Mouse (Mus musculus): ENCODE measurements at regions not wholly inside any gene's neighbourhood (a gene's known extent, or its start where the extent isn't known, plus 50 kb on each side); places are given as distances from the start of the nearest gene placed in this dataset.

DNA sequence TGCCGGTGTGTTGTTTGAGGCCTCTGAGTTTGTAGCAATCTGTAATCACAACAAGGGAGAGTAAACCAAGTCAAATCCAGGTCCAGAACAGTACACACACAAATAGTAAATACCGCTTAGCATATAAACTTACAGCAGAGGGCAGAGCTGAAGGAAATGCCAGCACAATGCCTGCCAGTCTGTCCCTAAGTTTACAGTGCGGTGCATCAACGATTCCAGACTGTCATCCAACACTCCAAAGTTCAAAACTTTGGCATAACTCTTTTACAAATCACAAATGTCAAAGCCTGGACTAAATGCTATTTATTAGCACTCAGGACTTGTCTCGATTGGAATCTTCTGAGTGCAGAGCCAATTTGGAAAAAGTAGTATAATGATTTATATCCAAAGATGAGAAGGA is 104.7 kb upstream of the Ptpn13 start:
- no peak for TF ChIP-seq POLR2AphosphoS5 (IDR thresholded peaks at IDR 0.05; ENCODE audit: insufficient replicate concordance, low read depth, low read length)
- TF ChIP-seq TAL1 (conservative IDR thresholded peaks at IDR 0.05; ENCODE audit: low read depth, low read length) = no peak
- no peak for TF ChIP-seq GATA2 (IDR thresholded peaks at IDR 0.05; ENCODE audit: borderline replicate concordance, low read depth, low read length)
- TF ChIP-seq GATA1 (IDR thresholded peaks at IDR 0.05; ENCODE audit: borderline replicate concordance, low read length) = no peak
- TF ChIP-seq CTCF (IDR thresholded peaks at IDR 0.05; ENCODE audit: low read depth, low read length) = no peak
- Histone ChIP-seq H3K4me1 (ENCODE audit: insufficient read depth, low read depth, low read length) (no peaks in the 10 kb centered on the region), H3K36me3 (replicated peaks) (no peaks in the 10 kb centered on the region), H3K27me3 (ENCODE audit: insufficient read depth, low read length) (no peaks in the 10 kb centered on the region), H3K9me3 (replicated peaks) (peaks cover 17% of the 10 kb centered on the region), H3K4me3 (ENCODE audit: low read depth, low read length) (no peak overlapping the region)
- no peak for ATAC-seq (ENCODE audit: extremely low read depth, insufficient number of reproducible peaks, low FRiP score, poor library complexity, severe bottlenecking)
- DNase-seq (ENCODE audit: low spot score) = no peak

DNA sequence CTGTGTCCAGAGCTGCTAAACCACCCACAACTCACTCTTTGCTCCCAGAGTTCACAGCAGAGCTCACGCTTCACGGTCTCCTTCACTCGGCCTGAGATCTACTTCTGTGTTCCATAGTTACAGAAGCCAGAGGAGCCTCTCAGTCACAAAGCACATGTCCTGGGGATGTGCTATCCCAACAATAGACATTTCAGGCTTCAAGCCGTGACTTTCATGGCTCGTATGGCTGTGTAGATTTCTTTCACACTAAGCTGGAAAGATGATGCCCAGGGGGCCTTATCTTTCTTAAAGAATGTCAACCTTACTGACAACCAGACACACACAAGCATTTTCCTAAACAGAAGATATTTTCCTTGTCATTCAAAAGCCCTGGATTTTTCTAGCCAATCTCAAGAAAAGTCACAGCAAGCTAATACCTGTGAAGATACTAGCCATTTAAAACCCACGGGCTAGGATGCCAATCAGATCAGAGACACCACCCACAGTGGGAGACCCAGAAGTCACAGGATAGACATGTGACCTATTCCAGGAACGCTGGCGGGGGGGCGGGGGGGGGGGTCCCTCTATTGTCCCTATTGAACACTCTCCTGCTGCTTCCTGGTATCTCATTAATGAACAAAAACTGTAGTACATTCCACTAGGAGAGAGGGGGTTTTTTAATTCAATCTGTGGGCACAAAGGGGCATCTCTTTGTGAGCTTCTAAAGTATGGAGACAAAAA is 98.8 kb upstream of the Mapk10 start:
- ATAC-seq (ENCODE audit: extremely low read depth, insufficient number of reproducible peaks, low FRiP score, poor library complexity, severe bottlenecking) = no peak

DNA sequence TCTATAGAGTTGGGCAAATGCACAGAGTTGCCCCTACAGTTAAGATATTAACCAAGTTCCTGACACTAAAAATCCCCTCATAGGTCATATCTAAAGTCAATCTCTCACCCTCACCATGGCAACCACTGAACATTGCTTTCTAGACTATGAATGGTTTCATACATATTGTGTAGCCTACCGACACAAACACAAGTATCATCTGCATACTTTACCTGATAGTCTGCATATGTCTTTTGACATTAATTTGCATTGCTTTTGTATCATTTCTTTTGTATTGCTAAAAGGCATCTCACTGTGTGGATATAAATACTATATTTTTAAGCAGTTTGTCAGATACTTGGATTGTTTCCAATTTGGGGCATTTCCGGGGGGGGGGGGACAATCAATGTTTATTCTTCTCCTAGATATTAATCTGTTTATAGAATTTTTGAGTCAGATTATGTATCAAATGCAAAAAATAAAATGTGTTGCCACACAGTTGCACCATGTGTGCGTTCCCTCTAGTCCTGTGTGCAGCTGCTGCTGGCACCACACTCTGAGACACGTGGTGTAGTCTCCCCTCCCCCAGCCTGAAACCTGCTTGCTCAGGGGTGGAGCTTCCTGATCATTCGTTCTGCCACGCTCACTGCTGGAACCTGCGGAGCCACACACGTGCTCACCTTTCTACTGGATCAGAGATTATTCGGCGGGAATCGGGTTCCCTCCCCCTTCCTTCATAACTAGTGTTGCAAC is 94.7 kb upstream of the Mapk10 start:
- ATAC-seq (ENCODE audit: extremely low read depth, insufficient number of reproducible peaks, low FRiP score, poor library complexity, severe bottlenecking) (no peak), DNase-seq (ENCODE audit: low spot score) (no peak)
- H3K9me3 ChIP-seq (replicated peaks) = peaks cover 22% of the 10 kb centered on the region
- H3K27me3 ChIP-seq (ENCODE audit: insufficient read depth, low read length) = no peaks in the 10 kb centered on the region
- H3K4me3 ChIP-seq (ENCODE audit: low read depth, low read length) = no peak overlapping the region
- no peaks in the 10 kb centered on the region for H3K36me3 ChIP-seq (replicated peaks)
- H3K4me1 ChIP-seq (ENCODE audit: insufficient read depth, low read depth, low read length) = no peaks in the 10 kb centered on the region
- TF ChIP-seq GATA2 (IDR thresholded peaks at IDR 0.05; ENCODE audit: borderline replicate concordance, low read depth, low read length) = no peak
- no peak for TF ChIP-seq GATA1 (IDR thresholded peaks at IDR 0.05; ENCODE audit: borderline replicate concordance, low read length)
- TF ChIP-seq TAL1 (conservative IDR thresholded peaks at IDR 0.05; ENCODE audit: low read depth, low read length) = no peak

More for the DNA sequence above, 98.8 kb upstream of the Mapk10 start:
- Histone ChIP-seq H3K27me3 (ENCODE audit: insufficient read depth, low read length) (no peaks in the 10 kb centered on the region), H3K9me3 (replicated peaks) (peaks cover 31% of the 10 kb centered on the region), H3K36me3 (replicated peaks) (no peaks in the 10 kb centered on the region), H3K4me1 (ENCODE audit: insufficient read depth, low read depth, low read length) (no peaks in the 10 kb centered on the region), H3K4me3 (ENCODE audit: low read depth, low read length) (no peak overlapping the region)
- DNase-seq (ENCODE audit: low spot score) = no peak
- TF ChIP-seq GATA2 (IDR thresholded peaks at IDR 0.05; ENCODE audit: borderline replicate concordance, low read depth, low read length) = no peak
- TF ChIP-seq POLR2AphosphoS5 (IDR thresholded peaks at IDR 0.05; ENCODE audit: insufficient replicate concordance, low read depth, low read length) = no peak
- TF ChIP-seq CTCF (IDR thresholded peaks at IDR 0.05; ENCODE audit: low read depth, low read length) = no peak
- TF ChIP-seq GATA1 (IDR thresholded peaks at IDR 0.05; ENCODE audit: borderline replicate concordance, low read length) = no peak
- no peak for TF ChIP-seq TAL1 (conservative IDR thresholded peaks at IDR 0.05; ENCODE audit: low read depth, low read length)

DNA sequence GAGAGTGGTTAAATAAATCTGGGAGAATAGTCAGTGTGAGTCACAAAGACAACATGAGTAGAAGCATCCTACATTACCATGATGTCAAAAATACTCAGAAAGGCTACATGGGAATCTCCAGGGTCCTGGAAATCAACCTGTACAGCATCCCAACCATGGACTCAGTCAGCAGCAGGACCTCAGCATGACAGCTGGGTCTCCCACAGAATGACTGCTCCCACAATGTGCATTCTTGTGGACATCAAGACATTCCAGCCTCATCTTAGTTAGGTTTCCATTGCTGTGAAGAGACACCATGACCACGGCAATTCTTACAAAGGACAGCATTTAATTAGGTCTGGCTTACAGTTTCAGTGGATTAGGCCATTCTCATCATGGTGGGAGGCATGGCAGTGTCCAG is 93.8 kb upstream of the Mapk10 start:
- no peak for TF ChIP-seq GATA1 (IDR thresholded peaks at IDR 0.05; ENCODE audit: borderline replicate concordance, low read length)
- TF ChIP-seq CTCF (IDR thresholded peaks at IDR 0.05; ENCODE audit: low read depth, low read length) = no peak
- TF ChIP-seq POLR2AphosphoS5 (IDR thresholded peaks at IDR 0.05; ENCODE audit: insufficient replicate concordance, low read depth, low read length) = no peak
- no peak for TF ChIP-seq GATA2 (IDR thresholded peaks at IDR 0.05; ENCODE audit: borderline replicate concordance, low read depth, low read length)
- no peak for TF ChIP-seq TAL1 (conservative IDR thresholded peaks at IDR 0.05; ENCODE audit: low read depth, low read length)
- H3K4me1 ChIP-seq (ENCODE audit: insufficient read depth, low read depth, low read length) = no peaks in the 10 kb centered on the region
- ATAC-seq (ENCODE audit: extremely low read depth, insufficient number of reproducible peaks, low FRiP score, poor library complexity, severe bottlenecking) (no peak), DNase-seq (ENCODE audit: low spot score) (no peak)
- peaks cover 29% of the 10 kb centered on the region for H3K9me3 ChIP-seq (replicated peaks)
- no peaks in the 10 kb centered on the region for H3K27me3 ChIP-seq (ENCODE audit: insufficient read depth, low read length)
- no peaks in the 10 kb centered on the region for H3K36me3 ChIP-seq (replicated peaks)
- no peak overlapping the region for H3K4me3 ChIP-seq (ENCODE audit: low read depth, low read length)

DNA sequence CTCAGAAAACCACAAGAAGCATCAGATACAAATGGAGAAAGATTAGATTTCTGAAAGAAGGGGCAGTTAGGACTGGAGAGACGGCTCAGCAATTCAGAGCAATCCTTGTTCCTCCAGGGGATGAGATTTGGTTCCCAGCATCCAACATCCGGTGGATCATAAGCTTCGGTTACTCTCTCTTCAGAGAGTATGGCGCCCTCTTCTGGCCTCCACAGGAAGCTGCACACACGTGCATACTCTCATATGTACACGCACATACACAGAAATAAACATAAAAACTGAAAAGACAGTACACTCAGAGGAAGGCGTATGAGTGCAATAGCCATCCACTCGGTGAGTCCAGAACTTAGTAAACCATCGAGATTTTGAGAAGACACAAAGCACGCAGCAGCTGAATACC is 91.6 kb upstream of the Mapk10 start:
- no peak for TF ChIP-seq TAL1 (conservative IDR thresholded peaks at IDR 0.05; ENCODE audit: low read depth, low read length)
- no peak for TF ChIP-seq GATA2 (IDR thresholded peaks at IDR 0.05; ENCODE audit: borderline replicate concordance, low read depth, low read length)
- DNase-seq (ENCODE audit: low spot score) (no peak), ATAC-seq (ENCODE audit: extremely low read depth, insufficient number of reproducible peaks, low FRiP score, poor library complexity, severe bottlenecking) (no peak)
- peaks cover 36% of the 10 kb centered on the region for H3K9me3 ChIP-seq (replicated peaks)
- H3K4me3 ChIP-seq (ENCODE audit: low read depth, low read length) = no peak overlapping the region
- H3K36me3 ChIP-seq (replicated peaks) = no peaks in the 10 kb centered on the region
- no peaks in the 10 kb centered on the region for H3K4me1 ChIP-seq (ENCODE audit: insufficient read depth, low read depth, low read length)
- H3K27me3 ChIP-seq (ENCODE audit: insufficient read depth, low read length) = no peaks in the 10 kb centered on the region

DNA sequence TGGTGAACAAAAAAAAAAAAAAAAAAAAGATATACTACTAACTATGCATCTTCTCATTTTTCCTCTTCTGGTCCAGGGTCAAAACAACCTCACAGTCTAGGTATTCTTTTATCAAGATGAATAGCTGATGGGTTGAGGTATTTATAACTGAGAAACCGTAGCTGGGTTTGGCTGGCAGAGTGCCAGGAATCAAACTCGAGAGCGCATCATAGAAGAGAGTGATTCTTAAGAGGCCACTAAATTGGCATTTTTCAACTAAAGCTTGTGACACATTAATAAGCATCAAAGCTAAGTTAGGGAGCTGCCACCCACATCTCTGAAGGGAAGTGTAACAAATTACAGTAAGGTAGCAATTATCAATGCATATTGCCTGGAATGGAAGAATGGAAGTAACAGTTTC is 90.2 kb upstream of the Mapk10 start:
- DNase-seq (ENCODE audit: low spot score) (no peak), ATAC-seq (ENCODE audit: extremely low read depth, insufficient number of reproducible peaks, low FRiP score, poor library complexity, severe bottlenecking) (no peak)
- no peak overlapping the region for H3K4me3 ChIP-seq (ENCODE audit: low read depth, low read length)
- no peaks in the 10 kb centered on the region for H3K4me1 ChIP-seq (ENCODE audit: insufficient read depth, low read depth, low read length)
- TF ChIP-seq CTCF (IDR thresholded peaks at IDR 0.05; ENCODE audit: low read depth, low read length) = no peak
- no peak for TF ChIP-seq TAL1 (conservative IDR thresholded peaks at IDR 0.05; ENCODE audit: low read depth, low read length)
- TF ChIP-seq POLR2AphosphoS5 (IDR thresholded peaks at IDR 0.05; ENCODE audit: insufficient replicate concordance, low read depth, low read length) = no peak
- TF ChIP-seq GATA2 (IDR thresholded peaks at IDR 0.05; ENCODE audit: borderline replicate concordance, low read depth, low read length) = no peak
- TF ChIP-seq GATA1 (IDR thresholded peaks at IDR 0.05; ENCODE audit: borderline replicate concordance, low read length) = no peak
- H3K36me3 ChIP-seq (replicated peaks) = no peaks in the 10 kb centered on the region
- H3K27me3 ChIP-seq (ENCODE audit: insufficient read depth, low read length) = no peaks in the 10 kb centered on the region
- peaks cover 39% of the 10 kb centered on the region for H3K9me3 ChIP-seq (replicated peaks)

Measured in G1E (cell line).